Mouse (Mus musculus) cerebellum, adult 2 months (tissue): Measurements from ENCODE around the gene Ap3b1. TPM values are rescaled to one million over a fixed set of nuclear protein-coding genes. Genes with fewer than 3 reads are reported as not detected.

Experiments
- DNase-seq, 2 experiments: peaks; one replicate each; pipeline ENCODE4 v3.0.0; 2021
- H3K27ac ChIP-seq: fragments of 200-500 bp; 2 replicates; pipeline ENCODE4 v1.5.1; 2012; ENCODE audit warnings: low read length, control low read depth, inconsistent platforms; ENCODE audit not compliant: insufficient read depth
- H3K27me3 ChIP-seq: fragments of 200-500 bp; 2 replicates; pipeline ENCODE4 v1.6.1; 2012; ENCODE audit warnings: inconsistent platforms, mild to moderate bottlenecking, low read length, moderate library complexity; ENCODE audit not compliant: control insufficient read depth, insufficient read depth
- H3K4me1 ChIP-seq: fragments of 200-500 bp; 2 replicates; pipeline ENCODE4 v1.6.1; 2011; ENCODE audit warnings: low read length; ENCODE audit not compliant: control insufficient read depth, insufficient read depth
- H3K4me3 ChIP-seq: fragments of 200-500 bp; replicated peaks from 2 replicates; pipeline ENCODE3; 2011; ENCODE audit warnings: mild to moderate bottlenecking, low read depth, low read length, control low read depth; ENCODE audit not compliant: insufficient read depth
- CTCF ChIP-seq: fragments of 200-500 bp; IDR thresholded peaks from 2 replicates; pipeline ENCODE4 v1.5.1; 2011; ENCODE audit warnings: low read depth, mild to moderate bottlenecking, control low read depth, low read length, moderate library complexity, borderline replicate concordance; ENCODE audit not compliant: insufficient read depth
- POLR2A ChIP-seq: fragments of 200-500 bp; IDR thresholded peaks from 2 replicates; pipeline ENCODE4 v1.6.1; 2011; ENCODE audit warnings: low read length, control low read depth, borderline replicate concordance; ENCODE audit not compliant: insufficient read depth
- WGBS: fragments of 180-500 bp; shearing (Covaris S2); methylation state at CpG from one replicate; pipeline ENCODE4 v1.1.7; 2018; 5-methylcytosine and 5-hydroxymethylcytosine counted together
- polyA plus RNA-seq: library from polyadenylated mRNA; depleted of rRNA; stranded (reverse); fragments of >200 nt; gene quantifications from 2 replicates; pipeline ENCODE4 v1.2.3, GENCODE M21; 2012

Ap3b1 gene
- polyA plus RNA-seq, 1 experiment, result 33.0 TPM

DNA sequence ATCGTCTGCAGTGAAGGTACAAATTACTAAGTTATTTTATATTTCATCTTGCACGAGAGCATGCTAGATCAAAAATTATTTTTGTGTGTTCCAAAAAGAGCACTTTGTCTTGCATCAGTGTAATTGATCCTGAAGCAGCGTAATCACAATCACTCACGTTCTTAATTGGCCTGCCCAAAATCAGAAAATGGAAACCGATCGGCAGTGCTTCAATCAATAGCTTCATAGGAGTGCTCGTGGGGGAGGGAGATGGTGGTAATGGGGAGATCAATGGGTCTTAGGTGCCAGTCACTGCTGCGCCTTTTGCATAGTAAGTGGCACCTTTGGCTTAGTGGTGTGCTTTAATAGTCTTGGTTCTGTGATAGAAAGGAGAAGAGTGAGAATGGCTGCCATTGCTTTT is 174.8 kb downstream of the Ap3b1 start:
- Histone ChIP-seq H3K27ac (no peak overlapping the region), H3K4me3 (no peak overlapping the region), H3K4me1 (no peaks in the 10 kb centered on the region), H3K27me3 (no peaks in the 10 kb centered on the region)
- TF ChIP-seq CTCF (no peak), POLR2A (no peak)
- no peak for DNase-seq
- 98% methylated on average over 8 of the region's 8 CpGs for WGBS

DNA sequence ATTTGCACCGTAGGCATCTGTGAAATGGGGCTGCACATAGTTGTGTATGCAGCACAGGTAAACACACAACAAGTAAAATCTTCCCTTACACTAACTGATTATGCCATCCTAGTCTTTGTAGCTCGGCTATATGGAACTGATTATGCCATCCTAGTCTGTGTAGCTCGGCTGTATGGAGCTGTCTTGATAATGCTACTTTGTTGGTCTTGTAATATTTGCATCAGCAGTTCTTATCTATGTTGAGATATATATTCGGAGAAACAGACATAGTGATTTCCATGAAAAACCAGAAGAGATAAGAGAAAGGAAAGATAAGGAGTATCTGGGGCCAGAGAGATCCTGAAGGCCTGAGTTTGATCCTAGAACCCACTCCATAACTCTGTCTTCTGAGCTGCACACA is 178.6 kb downstream of the Ap3b1 start:
- no peak overlapping the region for H3K27ac ChIP-seq
- TF ChIP-seq POLR2A (no peak), CTCF (no peak)
- DNase-seq, result no peak
- H3K4me1 ChIP-seq, result no peaks in the 10 kb centered on the region; the same call in 1 of the 2 replicates
- no peak overlapping the region for H3K4me3 ChIP-seq
- WGBS, result 93% methylated on average over 4 of the region's 4 CpGs
- no peaks in the 10 kb centered on the region for H3K27me3 ChIP-seq

DNA sequence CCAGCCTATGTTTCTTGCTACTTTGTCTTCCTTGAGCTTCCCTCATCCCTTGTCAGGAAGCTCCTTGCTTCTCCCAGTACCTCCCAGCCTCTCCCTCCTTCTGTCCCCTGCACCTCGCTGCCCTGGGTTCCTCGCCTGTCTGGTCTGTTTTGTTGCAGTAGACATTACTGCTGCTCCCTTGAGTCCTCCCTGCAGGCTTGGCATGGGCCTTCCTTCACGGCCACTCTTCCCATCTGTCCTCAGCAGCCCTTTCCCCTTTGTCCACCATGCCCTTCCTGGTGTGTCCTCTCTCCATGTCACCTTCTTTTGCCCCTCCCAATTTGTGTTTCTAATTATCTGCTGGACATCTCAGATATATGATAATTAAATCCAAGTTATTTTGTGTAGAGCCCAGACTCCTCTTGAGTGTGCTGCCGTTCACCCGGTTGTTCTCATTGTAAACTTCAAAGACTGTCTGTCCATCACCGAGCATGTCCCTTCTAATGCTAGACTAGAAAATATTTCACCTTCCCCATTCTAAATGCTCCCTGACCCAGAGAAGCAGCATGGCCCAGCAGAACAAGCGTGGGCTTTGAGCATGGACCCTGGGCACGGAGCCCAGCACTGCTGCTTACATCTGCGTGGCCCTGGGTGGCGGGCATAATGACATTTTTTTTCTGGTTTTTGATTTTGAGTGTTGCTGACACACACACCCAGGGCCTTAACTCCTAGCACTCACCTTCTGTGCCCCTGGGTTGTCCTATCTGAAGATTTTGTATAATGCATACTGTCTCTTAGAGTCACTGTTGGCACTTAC is 181.3 kb downstream of the Ap3b1 start:
- Histone ChIP-seq H3K4me1 (no peaks in the 10 kb centered on the region; the same call in 1 of the 2 replicates), H3K4me3 (no peak overlapping the region), H3K27me3 (no peaks in the 10 kb centered on the region), H3K27ac (no peak overlapping the region)
- DNase-seq, result no peak
- TF ChIP-seq POLR2A (no peak), CTCF (no peak)
- WGBS, result 45% methylated on average over 10 of the region's 10 CpGs

DNA sequence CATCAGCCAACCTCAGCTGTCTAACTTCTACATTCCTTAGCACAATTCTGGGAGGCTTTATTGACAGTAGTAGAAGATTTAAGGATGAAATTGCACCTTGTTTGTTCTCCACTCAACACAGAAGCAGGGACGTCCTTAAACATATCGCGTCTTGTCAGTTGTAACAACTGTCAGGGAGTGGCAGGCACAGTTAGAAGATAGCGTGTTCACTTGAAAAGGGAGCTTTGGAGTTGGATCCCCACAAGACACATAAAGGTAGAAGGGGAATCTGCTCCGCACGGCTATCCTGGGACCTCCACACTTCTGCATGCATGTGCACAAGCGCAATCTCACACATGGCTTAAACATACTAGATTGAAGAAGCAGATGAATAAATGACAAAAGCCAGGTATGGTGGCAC is 183.3 kb downstream of the Ap3b1 start:
- no peak overlapping the region for H3K4me3 ChIP-seq
- H3K27ac ChIP-seq, result no peak overlapping the region
- DNase-seq, result no peak
- 93% methylated on average over 7 of the region's 7 CpGs for WGBS
- H3K27me3 ChIP-seq, result no peaks in the 10 kb centered on the region
- H3K4me1 ChIP-seq, result no peaks in the 10 kb centered on the region; the same call in 1 of the 2 replicates
- TF ChIP-seq CTCF (no peak), POLR2A (no peak)

DNA sequence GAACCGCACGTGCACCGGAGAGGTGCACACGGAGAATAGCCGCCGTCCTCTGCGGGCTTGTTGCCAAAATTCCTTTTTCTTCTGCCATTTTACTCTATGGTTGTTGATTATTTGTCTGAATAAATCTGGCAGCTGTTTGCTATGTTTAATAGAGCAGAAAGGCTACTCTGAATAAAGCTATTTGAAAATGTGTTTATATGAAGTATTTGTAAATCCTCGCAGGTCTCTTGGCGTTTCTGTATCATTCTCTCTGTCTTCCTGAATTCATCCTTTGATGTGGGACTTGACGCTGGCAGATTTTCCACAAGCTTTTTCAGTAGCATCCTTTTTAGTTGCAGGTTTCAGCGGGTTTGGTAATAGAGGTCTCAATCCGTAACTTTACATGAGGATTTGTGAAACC is 185.5 kb downstream of the Ap3b1 start:
- no peak for TF ChIP-seq POLR2A
- no peak for TF ChIP-seq CTCF
- Histone ChIP-seq H3K27me3 (no peaks in the 10 kb centered on the region), H3K27ac (no peak overlapping the region), H3K4me1 (no peaks in the 10 kb centered on the region; the same call in 1 of the 2 replicates), H3K4me3 (no peak overlapping the region)
- DNase-seq, result no peak
- 59% methylated on average over 12 of the region's 12 CpGs for WGBS

DNA sequence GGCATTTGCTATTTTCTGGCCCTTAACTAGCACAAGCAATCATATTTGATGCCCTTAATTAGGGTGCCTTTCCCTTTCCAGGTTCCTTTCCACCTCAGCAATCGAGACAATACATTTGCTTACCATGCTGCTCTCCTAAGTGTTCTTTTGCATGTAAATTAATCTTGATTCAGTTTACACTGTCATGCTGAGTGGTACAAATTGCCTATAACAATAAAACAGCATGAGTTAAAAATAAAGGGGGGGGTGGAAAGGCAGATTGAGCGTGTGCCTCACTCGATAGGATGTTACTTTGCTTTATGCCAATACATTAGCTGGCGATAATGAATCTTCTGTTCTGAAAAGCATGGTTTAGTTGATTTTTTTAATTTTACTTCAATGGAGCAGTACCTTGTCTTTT is 187.0 kb downstream of the Ap3b1 start:
- H3K27ac ChIP-seq, result no peak overlapping the region
- WGBS, result 60% methylated on average over 4 of the region's 4 CpGs
- H3K4me3 ChIP-seq, result no peak overlapping the region
- TF ChIP-seq POLR2A (no peak), CTCF (no peak)
- no peaks in the 10 kb centered on the region for H3K27me3 ChIP-seq
- no peaks in the 10 kb centered on the region for H3K4me1 ChIP-seq
- DNase-seq, result no peak

DNA sequence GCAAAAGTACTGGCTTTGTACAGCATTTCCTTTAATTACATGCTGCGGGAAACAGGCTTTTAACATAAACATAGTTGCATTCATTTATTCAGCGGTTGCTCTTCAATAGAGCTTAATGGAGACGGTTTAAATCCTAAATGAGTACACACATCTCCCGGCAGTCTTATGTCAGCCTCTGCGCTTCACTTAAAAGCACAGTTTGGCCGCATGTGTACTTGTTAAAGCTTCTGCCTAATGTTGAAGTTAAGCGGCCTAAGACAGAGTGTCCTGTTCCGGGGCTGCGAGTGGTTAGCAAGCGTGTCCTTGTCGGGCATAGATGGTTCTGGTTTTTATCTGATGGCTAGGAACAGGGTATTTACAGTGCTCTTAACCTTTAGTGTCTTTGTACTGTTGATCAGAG is 187.5 kb downstream of the Ap3b1 start:
- Histone ChIP-seq H3K4me3 (no peak overlapping the region), H3K4me1 (no peaks in the 10 kb centered on the region), H3K27ac (no peak overlapping the region), H3K27me3 (no peaks in the 10 kb centered on the region)
- DNase-seq, result no peak
- TF ChIP-seq CTCF (no peak), POLR2A (no peak)
- 88% methylated on average over 11 of the region's 11 CpGs for WGBS

DNA sequence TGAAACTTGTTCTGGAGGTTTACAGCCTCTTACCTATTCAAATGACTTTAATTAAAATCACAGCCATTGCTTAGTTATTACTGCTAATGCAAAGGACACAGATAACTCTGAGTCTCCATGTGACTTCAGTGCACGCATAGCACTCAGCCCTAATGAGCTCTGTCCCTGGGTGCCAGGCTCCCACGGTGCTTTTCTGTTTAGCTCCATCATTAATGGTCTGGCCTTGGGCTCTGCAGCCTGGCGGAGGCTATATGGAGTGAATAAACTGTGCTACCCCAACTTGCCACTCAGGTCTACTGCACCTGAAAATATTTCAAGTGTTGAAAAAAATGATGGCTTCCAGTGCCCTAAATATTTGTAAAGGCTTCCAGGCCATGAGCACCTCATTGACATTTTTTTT is 190.8 kb downstream of the Ap3b1 start:
- Histone ChIP-seq H3K4me3 (no peak overlapping the region), H3K4me1 (no peaks in the 10 kb centered on the region), H3K27me3 (no peaks in the 10 kb centered on the region), H3K27ac (no peak overlapping the region)
- 45% methylated on average over 3 of the region's 3 CpGs for whole genome bisulfite sequencing
- DNase-seq, result no peak
- TF ChIP-seq CTCF (no peak), POLR2A (no peak)
